Mouse (Mus musculus) cortical plate, adult 2 months (tissue): ENCODE results near the gene Unc13a.

ENCODE experiments used
- CTCF ChIP-seq: fragments of 200-500 bp; IDR thresholded peaks from 2 replicates; pipeline ENCODE4 v1.5.1; 2011; ENCODE audit warnings: mild to moderate bottlenecking, control low read depth, low read length; ENCODE audit not compliant: insufficient read depth; ENCODE audit errors: extremely low read depth
- POLR2A ChIP-seq: fragments of 200-500 bp; IDR thresholded peaks from 2 replicates; pipeline ENCODE4 v1.6.1; 2011; ENCODE audit warnings: mild to moderate bottlenecking, low read length, control low read depth; ENCODE audit not compliant: insufficient read depth; ENCODE audit errors: extremely low read depth

- TF ChIP-seq POLR2A (no peak), CTCF (no peak)
Observed at GRCm38 (mm10) chr8:71681369-71681915, 9.9 kb upstream of the Unc13a start.
